Mouse (Mus musculus) small intestine, adult 2 months (tissue): Measurements from ENCODE around the gene Myzap.

ENCODE experiments used
- CTCF ChIP-seq: fragments of 200-500 bp; IDR thresholded peaks from 2 replicates; pipeline ENCODE4 v1.5.1; 2012; ENCODE audit warnings: low read depth, mild to moderate bottlenecking, control low read depth, inconsistent platforms, low read length, moderate library complexity, mixed read lengths; ENCODE audit not compliant: insufficient replicate concordance, insufficient read length; ENCODE audit errors: extremely low read depth
- POLR2A ChIP-seq: fragments of 200-500 bp; IDR thresholded peaks from 2 replicates; pipeline ENCODE4 v1.6.1; 2012; ENCODE audit warnings: low read depth, mild to moderate bottlenecking, control low read depth, inconsistent platforms, low read length, moderate library complexity

GRCm38 (mm10) chr9:71574440-71574839 lies 17.7 kb downstream of the Myzap start:
- TF ChIP-seq CTCF = no peak
- no peak for TF ChIP-seq POLR2A
